16 mouse cellular contexts compared by ENCODE assay signal in genomic region chr12:74527190-74527621, GRCm38 (mm10).
DNase-seq lines count a peak whose midpoint lies in the region; ATAC-seq lines count a peak whose summit lies in the region.
"Had no signal": no experiment of that assay in that cellular context is flagged by ENCODE, and none has a peak within 500 bp of the region (broad histone marks: within the 10 kb centered on the region; RNA-seq: fewer than 3 reads in every experiment).

No protein-coding gene starts in this region.

- peak; percentile 87 for ATAC-seq in forebrain, embryonic 12.5 days (ENCODE audit: low FRiP score)
- no peak; the same call in 1 of the 2 replicates for ATAC-seq in midbrain, embryonic 14.5 days (ENCODE audit: low FRiP score, low TSS enrichment)
- ATAC-seq in megakaryocyte progenitor cell, adult 5-6 weeks (replicated peaks; ENCODE audit: poor library complexity): no peak

- H3K27me3 ChIP-seq in forebrain, embryonic 12.5 days: no peaks in the 10 kb centered on the region
- H3K27me3 ChIP-seq in midbrain, embryonic 14.5 days (ENCODE audit: control insufficient read depth, insufficient read depth, low read length): no peaks in the 10 kb centered on the region
- H3K27me3 ChIP-seq: embryonic facial prominence, embryonic 12.5 days; lung, embryonic 15.5 days had no signal

- no peak overlapping the region for H3K4me3 ChIP-seq in forebrain, embryonic 12.5 days (replicated peaks)
- H3K4me3 ChIP-seq in midbrain, embryonic 14.5 days (replicated peaks; ENCODE audit: low read depth, low read length): no peak overlapping the region
- H3K4me3 ChIP-seq: embryonic facial prominence, embryonic 12.5 days; heart, embryonic 10.5 days; lung, embryonic 15.5 days had no signal

- WGBS in forebrain, embryonic 12.5 days: 38% methylated on average over 2 of the region's 2 CpGs
- WGBS in midbrain, embryonic 14.5 days: 30% methylated on average over 2 of the region's 2 CpGs

- H3K36me3 ChIP-seq in forebrain, embryonic 12.5 days (replicated peaks): no peaks in the 10 kb centered on the region
- H3K36me3 ChIP-seq in midbrain, embryonic 14.5 days (ENCODE audit: control insufficient read depth, insufficient read depth, low read length): no peaks in the 10 kb centered on the region
- H3K36me3 ChIP-seq: embryonic facial prominence, embryonic 12.5 days; heart, embryonic 10.5 days; lung, embryonic 15.5 days had no signal

- no peak overlapping the region for H3K4me2 ChIP-seq in forebrain, embryonic 12.5 days
- no peak overlapping the region for H3K4me2 ChIP-seq in midbrain, embryonic 14.5 days (ENCODE audit: low read length)
- H3K4me2 ChIP-seq: embryonic facial prominence, embryonic 12.5 days; lung, embryonic 15.5 days had no signal

- no peaks in the 10 kb centered on the region for H3K9me3 ChIP-seq in forebrain, embryonic 12.5 days
- H3K9me3 ChIP-seq in midbrain, embryonic 14.5 days (ENCODE audit: control insufficient read depth, low read length): no peaks in the 10 kb centered on the region
- H3K9me3 ChIP-seq: embryonic facial prominence, embryonic 12.5 days; heart, embryonic 10.5 days; lung, embryonic 15.5 days had no signal

- H3K4me1 ChIP-seq in forebrain, embryonic 12.5 days: peaks cover 3% of the 10 kb centered on the region
- H3K4me1 ChIP-seq in midbrain, embryonic 14.5 days (ENCODE audit: control insufficient read depth, insufficient read depth, low read length): peaks cover 4% of the 10 kb centered on the region; the same call in 1 of the 2 replicates
- H3K4me1 ChIP-seq: embryonic facial prominence, embryonic 12.5 days; heart, embryonic 10.5 days had no signal

- DNase-seq in embryo, embryonic 10.5 days (ENCODE audit: low spot score): peak; percentile 1
- no peak for DNase-seq in embryo, embryonic 9.5 days (ENCODE audit: extremely low spot score)
- peak; percentile 50 for DNase-seq in brain, adult 2 months (ENCODE audit: low read depth, low spot score)
- DNase-seq in midbrain, embryonic 14.5 days: peak; percentile 36
- DNase-seq in kidney, postnatal 36 days: no peak
- DNase-seq in thymus, postnatal 4 days: no peak
- DNase-seq: adrenal gland, adult 8-10 months; gastrocnemius, postnatal 25 days; kidney, adult 18-20 months; kidney, postnatal 25 days; right cerebral cortex, adult 18-20 months had no signal

- H3K9ac ChIP-seq in forebrain, embryonic 12.5 days: no peak overlapping the region
- no peak overlapping the region for H3K9ac ChIP-seq in midbrain, embryonic 14.5 days (replicated peaks; ENCODE audit: low read length)
- H3K9ac ChIP-seq: embryonic facial prominence, embryonic 12.5 days; lung, embryonic 15.5 days had no signal

- no peak overlapping the region for H3K27ac ChIP-seq in forebrain, embryonic 12.5 days
- no peak overlapping the region for H3K27ac ChIP-seq in midbrain, embryonic 14.5 days (replicated peaks; ENCODE audit: low read depth, low read length)
- H3K27ac ChIP-seq: embryonic facial prominence, embryonic 12.5 days; heart, embryonic 10.5 days; lung, embryonic 15.5 days had no signal

Comparison
In these comparisons a context has a peak if more than half of its experiments do, and no peak if none do; other contexts are left out.
1. DNase-seq: peak in embryo, embryonic 10.5 days (single experiment), brain, adult 2 months (single experiment) and midbrain, embryonic 14.5 days (single experiment); none in embryo, embryonic 9.5 days (single experiment), kidney, postnatal 36 days (0 of 2) and thymus, postnatal 4 days (single experiment).